Mouse (Mus musculus): ENCODE measurements around the gene Spock2. TPM values are rescaled to one million over a fixed set of nuclear protein-coding genes. Genes with fewer than 3 reads are reported as not detected.

The Spock2 gene
- polyA plus RNA-seq, 1 experiment: 362 TPM

Other genes with a start within 250 kb of the Spock2 start
- 49.0 and 50.3 TPM in 2 replicates for gene Dnajb12, start 226.7 kb upstream of the Spock2 start, polyA plus RNA-seq (2012; rRNA removed)
- gene Ddit4, start 154.4 kb upstream of the Spock2 start, polyA plus RNA-seq (2012; rRNA removed): 46.3 and 53.3 TPM in 2 replicates
- 26.5 and 27.2 TPM in 2 replicates for gene Ascc1, start 103.4 kb upstream of the Spock2 start, polyA plus RNA-seq (2012; rRNA removed)
- 86.0 and 101 TPM in 2 replicates for gene Anapc16, start 103.1 kb upstream of the Spock2 start, polyA plus RNA-seq (2012; rRNA removed)
- 1.8 TPM in 2 replicates for gene Chst3, start 113.0 kb downstream of the Spock2 start, polyA plus RNA-seq (2012; rRNA removed)
- 1,752 and 1,773 TPM in 2 replicates for gene Psap, start 171.4 kb downstream of the Spock2 start, polyA plus RNA-seq (2012; rRNA removed)
- 24.3 and 33.1 TPM in 2 replicates for gene Vsir, start 240.6 kb downstream of the Spock2 start, polyA plus RNA-seq (2012; rRNA removed)